Mouse (Mus musculus) left cerebral cortex, adult 18-20 months (tissue): Measurements from ENCODE around the gene March10. TPM values are rescaled to one million over a fixed set of nuclear protein-coding genes. Genes with fewer than 3 reads are reported as not detected.

Source experiments
- DNase-seq, 2 experiments: peaks; one replicate each; pipeline ENCODE4 v3.0.0; 2021 to 2022; ENCODE audit warnings: low spot score in 2 of 2, mixed read lengths in 1 of 2
- total RNA-seq, 2 experiments: library from RNA; stranded (reverse); gene quantifications; 2 replicates each; pipeline ENCODE4 v1.2.3; 2021

Gene March10
- total RNA-seq, 2 experiments from 2014 or later = 1.6 to 2.0 TPM

GRCm38 (mm10) chr11:105315296-105315695, 141.2 kb downstream of the March10 start:
- no peak for DNase-seq

GRCm38 (mm10) chr11:105313633-105314014, 142.9 kb downstream of the March10 start:
- DNase-seq = no peak

- DNase-seq = peak in 1 of 2 experiments; percentile 23
These were observed 143.4 kb downstream of the March10 start for GRCm38 (mm10) chr11:105312972-105313632.

GRCm38 (mm10) chr11:105312311-105312942, 144.1 kb downstream of the March10 start:
- DNase-seq = peak in 1 of 2 experiments; percentile 26

GRCm38 (mm10) chr11:105311291-105311975, 145.1 kb downstream of the March10 start:
- no peak for DNase-seq

Other genes with a start within 250 kb of the March10 start
- 1 to 10 TPM; 7.3 to 7.9 TPM for gene Mrc2, start 164.1 kb downstream of the March10 start, total RNA-seq
- 100 to 1,000 TPM; 201 to 216 TPM for gene Tanc2, start 133.3 kb upstream of the March10 start, total RNA-seq